Mouse (Mus musculus): ENCODE results near the gene C2cd4c.

DNA sequence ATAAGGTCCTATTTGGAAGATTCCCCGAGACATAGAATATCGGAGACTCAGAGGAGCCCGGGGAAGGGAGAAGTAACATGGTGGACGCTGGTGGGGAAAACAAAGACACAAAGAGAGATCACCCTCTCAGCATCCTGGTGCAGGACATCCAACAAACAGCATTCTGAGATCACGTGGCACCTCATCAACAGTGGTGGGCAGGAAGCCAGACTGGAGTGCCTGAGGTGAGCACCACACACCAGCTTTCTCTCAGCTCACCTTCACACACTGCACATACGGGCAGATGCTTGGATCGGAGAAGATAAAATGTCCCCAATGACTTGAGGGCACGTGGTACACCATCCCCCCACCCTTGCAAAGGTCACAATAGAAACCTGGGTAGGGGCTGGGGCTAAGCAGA lies 22.5 kb upstream of the C2cd4c start:
- TF ChIP-seq CTCF (IDR thresholded peaks at IDR 0.05) (no peak), POLR2A (IDR thresholded peaks at IDR 0.05; ENCODE audit: insufficient read depth, low read depth, low read length) (no peak), EP300 (IDR thresholded peaks at IDR 0.05; ENCODE audit: insufficient read depth, low read depth, low read length) (no peak)
